Mouse (Mus musculus) liver, adult 2 months (tissue): ENCODE results near the gene Rabgap1. TPM values are rescaled to one million over a fixed set of nuclear protein-coding genes. Genes with fewer than 3 reads are reported as not detected.
"Not testable (repeated sequence)": the region's sequence is repeated elsewhere in the genome, so short reads cannot be mapped to it uniquely, and the experiment has no call there.

ENCODE experiments used
- DNase-seq: peaks from one replicate; pipeline ENCODE4 v3.0.0-alpha.2; 2011; ENCODE audit warnings: low read depth, low spot score; ENCODE audit errors: extremely low read depth
- H3K27ac ChIP-seq: fragments of 200-500 bp; replicated peaks from 2 replicates; pipeline ENCODE4 v1.5.1; 2012; ENCODE audit warnings: low read depth, mild to moderate bottlenecking, control low read depth, inconsistent platforms, low read length; ENCODE audit not compliant: insufficient read depth
- H3K27me3 ChIP-seq: fragments of 200-500 bp; 2 replicates; pipeline ENCODE4 v1.6.1; 2012; ENCODE audit warnings: mild to moderate bottlenecking, moderate library complexity, low read length, inconsistent platforms; ENCODE audit not compliant: control insufficient read depth, insufficient read depth
- H3K36me3 ChIP-seq: fragments of 200-500 bp; 2 replicates; pipeline ENCODE4 v1.6.1; 2012; ENCODE audit warnings: low read length, inconsistent platforms; ENCODE audit not compliant: control insufficient read depth, insufficient read depth
- H3K4me1 ChIP-seq: fragments of 200-500 bp; 2 replicates; pipeline ENCODE4 v1.6.1; 2011; ENCODE audit warnings: low read length; ENCODE audit not compliant: control insufficient read depth, insufficient read depth
- H3K4me3 ChIP-seq: fragments of 200-500 bp; 2 replicates; pipeline ENCODE4 v1.5.1; 2011; ENCODE audit warnings: low read depth, mild to moderate bottlenecking, control low read depth, low read length, moderate library complexity; ENCODE audit not compliant: insufficient read depth
- H3K79me2 ChIP-seq: fragments of 200-500 bp; 2 replicates; pipeline ENCODE4 v1.6.1; 2012; ENCODE audit warnings: inconsistent platforms, mild to moderate bottlenecking, low read length, moderate library complexity; ENCODE audit not compliant: control insufficient read depth, insufficient read depth
- H3K9ac ChIP-seq: fragments of 200-500 bp; 2 replicates; pipeline ENCODE4 v1.6.1; 2012; ENCODE audit warnings: low read depth, mild to moderate bottlenecking, control low read depth, inconsistent platforms, low read length
- CTCF ChIP-seq: fragments of 200-500 bp; IDR thresholded peaks from 2 replicates; pipeline ENCODE4 v1.5.1; 2011; ENCODE audit warnings: low read depth, low read length, control low read depth
- POLR2A ChIP-seq: fragments of 200-500 bp; IDR thresholded peaks from 2 replicates; pipeline ENCODE4 v1.6.1; 2011; ENCODE audit warnings: low read length, control low read depth; ENCODE audit not compliant: insufficient read depth; ENCODE audit errors: extremely low read depth
- WGBS: fragments of 180-500 bp; shearing (Covaris S2); methylation state at CpG from one replicate; pipeline ENCODE4 v1.1.7; 2018; 5-methylcytosine and 5-hydroxymethylcytosine counted together
- polyA plus RNA-seq: library from polyadenylated mRNA; depleted of rRNA; stranded (reverse); fragments of >200 nt; gene quantifications from 2 replicates; pipeline ENCODE4 v1.2.3, GENCODE M21; 2012
- total RNA-seq: library from RNA; depleted of rRNA; stranded (reverse); fragments of >200 nt; gene quantifications from 2 replicates; pipeline ENCODE4 v1.2.3, GENCODE M21; 2014

The Rabgap1 gene
- total and polyA plus RNA-seq, 2 experiments = 3.4 to 19.1 TPM

GRCm38 (mm10) chr2:37488956-37489355 lies 45.9 kb downstream of the Rabgap1 start:
- H3K4me1 ChIP-seq = no peaks in the 10 kb centered on the region; the same call in 1 of the 2 replicates
- H3K4me3 ChIP-seq = no peak overlapping the region
- H3K36me3 ChIP-seq = peaks cover 41% of the 10 kb centered on the region
- TF ChIP-seq POLR2A = no peak
- no peaks in the 10 kb centered on the region; the same call in 1 of the 2 replicates for H3K79me2 ChIP-seq
- H3K27me3 ChIP-seq = no peaks in the 10 kb centered on the region
- H3K9ac ChIP-seq = no peak overlapping the region
- WGBS = 92% methylated on average over 2 of the region's 2 CpGs
- DNase-seq = no peak
- no peak overlapping the region for H3K27ac ChIP-seq

- 97% methylated on average over 4 of the region's 4 CpGs for WGBS
- no peak overlapping the region for H3K4me3 ChIP-seq
- DNase-seq = no peak
- no peaks in the 10 kb centered on the region for H3K4me1 ChIP-seq
- no peaks in the 10 kb centered on the region for H3K79me2 ChIP-seq
- H3K9ac ChIP-seq = no peak overlapping the region
- no peak for TF ChIP-seq CTCF
- no peak for TF ChIP-seq POLR2A
- H3K27me3 ChIP-seq = no peaks in the 10 kb centered on the region
- H3K27ac ChIP-seq = no peak overlapping the region
- H3K36me3 ChIP-seq = peaks cover 29% of the 10 kb centered on the region
Measured at GRCm38 (mm10) chr2:37497321-37497720, 54.2 kb downstream of the Rabgap1 start.

GRCm38 (mm10) chr2:37505856-37506255 lies 62.8 kb downstream of the Rabgap1 start:
- not testable (repeated sequence) for H3K27ac ChIP-seq, H3K27me3 ChIP-seq, H3K4me3 ChIP-seq, DNase-seq, H3K9ac ChIP-seq, H3K79me2 ChIP-seq, H3K4me1 ChIP-seq
- H3K36me3 ChIP-seq = peaks cover 38% of the 10 kb centered on the region
- WGBS = 53% methylated on average over 2 of the region's 2 CpGs

GRCm38 (mm10) chr2:37511134-37511901 lies 68.2 kb downstream of the Rabgap1 start:
- H3K27ac ChIP-seq = no peak overlapping the region
- no peaks in the 10 kb centered on the region for H3K4me1 ChIP-seq
- H3K27me3 ChIP-seq = no peaks in the 10 kb centered on the region
- H3K9ac ChIP-seq = no peak overlapping the region
- 96% methylated on average over 4 of the region's 4 CpGs for WGBS
- H3K4me3 ChIP-seq = no peak overlapping the region
- TF ChIP-seq CTCF (no peak), POLR2A (no peak)
- DNase-seq = no peak
- H3K36me3 ChIP-seq = peaks cover 36% of the 10 kb centered on the region
- no peaks in the 10 kb centered on the region; the same call in 1 of the 2 replicates for H3K79me2 ChIP-seq

- no peak for TF ChIP-seq CTCF
- no peak for TF ChIP-seq POLR2A
- Histone ChIP-seq H3K27ac (no peak within 1 kb of the TSS), H3K4me3 (no peak within 1 kb of the TSS), H3K36me3 (peaks cover 22% of the 10 kb centered on the region), H3K4me1 (no peaks in the 10 kb centered on the region), H3K9ac (no peak within 1 kb of the TSS), H3K79me2 (no peaks in the 10 kb centered on the region; the same call in 1 of the 2 replicates), H3K27me3 (no peaks in the 10 kb centered on the region)
- no peak for DNase-seq
- 78% methylated on average over 11 of the region's 11 CpGs for WGBS
Measured at GRCm38 (mm10) chr2:37516030-37516710, 73.1 kb downstream of the Rabgap1 start, which contains the start of gene Gpr21. Gpr21 (plus strand) TSS chr2:37516332.
